Mouse (Mus musculus) erythroblast, embryonic 14.5 days (primary cell): Measurements from ENCODE around the gene Tnf. TPM values are rescaled to one million over a fixed set of nuclear protein-coding genes. Genes with fewer than 3 reads are reported as not detected.

ENCODE experiments used
- H3K27me3 ChIP-seq: 2 replicates; pipeline ENCODE4 v1.6.1; 2012; ENCODE audit warnings: inconsistent platforms; ENCODE audit not compliant: control insufficient read depth
- H3K36me3 ChIP-seq: 2 replicates; pipeline ENCODE4 v1.6.1; 2012; ENCODE audit warnings: mild to moderate bottlenecking, inconsistent platforms; ENCODE audit not compliant: control insufficient read depth
- H3K4me1 ChIP-seq: 2 replicates; pipeline ENCODE4 v1.6.1; 2012; ENCODE audit warnings: inconsistent platforms; ENCODE audit not compliant: control insufficient read depth
- H3K4me3 ChIP-seq: replicated peaks from 2 replicates; pipeline ENCODE3; 2012; ENCODE audit warnings: moderate library complexity, mild to moderate bottlenecking, inconsistent platforms
- H3K9me3 ChIP-seq: 2 replicates; pipeline ENCODE4 v1.6.1; 2012; ENCODE audit warnings: low read length, inconsistent platforms, mixed read lengths; ENCODE audit not compliant: control insufficient read depth
- GATA1 ChIP-seq: IDR thresholded peaks from 2 replicates; pipeline ENCODE4 v1.6.1; 2012; ENCODE audit warnings: low read length, inconsistent platforms, mixed read lengths
- TAL1 ChIP-seq: IDR thresholded peaks from 3 replicates; pipeline ENCODE4 v1.6.1; 2012; ENCODE audit warnings: low read length, inconsistent platforms, mixed read lengths
- polyA plus RNA-seq: library from polyadenylated mRNA; stranded (reverse); fragments of >175 nt; gene quantifications from 2 replicates; pipeline ENCODE4 v1.2.3, GENCODE M21; 2012

Gene Tnf
- polyA plus RNA-seq, 1 experiment, result 0.09 TPM

DNA sequence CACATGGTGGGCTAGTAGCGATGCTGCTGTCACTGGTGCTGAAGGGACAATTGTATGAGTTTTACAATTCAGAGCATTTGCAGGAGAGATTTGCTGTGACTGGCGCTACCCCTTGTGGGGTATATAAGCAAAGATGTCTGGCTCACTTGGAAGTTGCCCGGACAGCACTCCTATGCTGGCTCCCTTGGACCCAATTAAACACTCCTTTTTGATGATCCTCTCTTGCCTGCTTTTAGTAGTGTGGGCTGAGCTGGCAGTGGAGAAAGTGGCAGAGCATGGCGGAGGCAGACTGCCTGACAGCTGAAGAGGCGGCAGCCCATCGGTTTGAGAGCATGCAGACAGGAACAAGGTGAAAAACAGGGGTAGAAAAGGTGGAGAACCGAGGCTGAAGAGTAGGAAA lies 34.0 kb downstream of the Tnf start:
- Histone ChIP-seq H3K4me3 (no peak overlapping the region), H3K9me3 (no peaks in the 10 kb centered on the region), H3K27me3 (no peaks in the 10 kb centered on the region), H3K4me1 (peaks cover 34% of the 10 kb centered on the region), H3K36me3 (peaks cover 2% of the 10 kb centered on the region)
- no peak for TF ChIP-seq GATA1
- no peak for TF ChIP-seq TAL1

DNA sequence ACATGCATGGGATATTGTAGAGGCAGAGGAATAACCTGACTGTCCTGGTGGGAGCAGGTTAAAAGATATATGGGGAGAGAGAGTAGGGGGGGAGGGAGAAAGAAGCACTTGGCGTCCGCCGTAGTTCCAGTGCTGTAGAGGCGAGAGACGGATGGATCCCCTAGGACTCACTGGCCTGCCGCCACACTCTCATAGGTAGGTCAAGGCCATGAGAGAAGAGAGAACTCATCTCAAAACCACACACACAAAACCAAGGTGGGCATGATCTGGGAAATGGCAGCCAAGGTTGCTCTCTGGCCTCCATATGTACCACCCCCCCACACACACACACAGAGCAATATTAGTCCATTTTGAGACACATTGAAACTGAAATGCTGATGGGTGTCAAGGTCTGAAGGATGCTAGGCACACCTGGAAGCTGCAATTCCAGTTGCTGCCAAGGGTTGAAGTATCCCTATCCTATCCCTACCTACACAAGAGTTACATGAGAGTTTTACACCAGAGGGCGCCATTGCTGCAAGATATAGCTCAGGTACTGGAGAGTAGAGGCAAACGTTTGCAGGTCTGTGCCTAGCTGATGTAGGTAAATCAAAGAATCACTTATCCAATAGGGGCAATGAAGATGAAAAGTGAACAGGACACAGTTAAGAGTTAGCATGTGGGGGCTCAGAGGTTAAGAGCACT lies 35.3 kb downstream of the Tnf start:
- peak overlapping the region; percentile 94 for H3K4me3 ChIP-seq
- TF ChIP-seq GATA1, result no peak
- TF ChIP-seq TAL1, result no peak
- H3K9me3 ChIP-seq, result no peaks in the 10 kb centered on the region
- no peaks in the 10 kb centered on the region for H3K27me3 ChIP-seq
- peaks cover 43% of the 10 kb centered on the region for H3K4me1 ChIP-seq
- H3K36me3 ChIP-seq, result peaks cover 15% of the 10 kb centered on the region

- Histone ChIP-seq H3K4me3 (peak overlapping the region; percentile 94), H3K36me3 (peaks cover 24% of the 10 kb centered on the region), H3K9me3 (no peaks in the 10 kb centered on the region), H3K4me1 (peaks cover 45% of the 10 kb centered on the region), H3K27me3 (no peaks in the 10 kb centered on the region)
- TF ChIP-seq TAL1, result no peak
- TF ChIP-seq GATA1, result no peak
Observed at GRCm38 (mm10) chr17:35165451-35166155, 36.2 kb downstream of the Tnf start.

DNA sequence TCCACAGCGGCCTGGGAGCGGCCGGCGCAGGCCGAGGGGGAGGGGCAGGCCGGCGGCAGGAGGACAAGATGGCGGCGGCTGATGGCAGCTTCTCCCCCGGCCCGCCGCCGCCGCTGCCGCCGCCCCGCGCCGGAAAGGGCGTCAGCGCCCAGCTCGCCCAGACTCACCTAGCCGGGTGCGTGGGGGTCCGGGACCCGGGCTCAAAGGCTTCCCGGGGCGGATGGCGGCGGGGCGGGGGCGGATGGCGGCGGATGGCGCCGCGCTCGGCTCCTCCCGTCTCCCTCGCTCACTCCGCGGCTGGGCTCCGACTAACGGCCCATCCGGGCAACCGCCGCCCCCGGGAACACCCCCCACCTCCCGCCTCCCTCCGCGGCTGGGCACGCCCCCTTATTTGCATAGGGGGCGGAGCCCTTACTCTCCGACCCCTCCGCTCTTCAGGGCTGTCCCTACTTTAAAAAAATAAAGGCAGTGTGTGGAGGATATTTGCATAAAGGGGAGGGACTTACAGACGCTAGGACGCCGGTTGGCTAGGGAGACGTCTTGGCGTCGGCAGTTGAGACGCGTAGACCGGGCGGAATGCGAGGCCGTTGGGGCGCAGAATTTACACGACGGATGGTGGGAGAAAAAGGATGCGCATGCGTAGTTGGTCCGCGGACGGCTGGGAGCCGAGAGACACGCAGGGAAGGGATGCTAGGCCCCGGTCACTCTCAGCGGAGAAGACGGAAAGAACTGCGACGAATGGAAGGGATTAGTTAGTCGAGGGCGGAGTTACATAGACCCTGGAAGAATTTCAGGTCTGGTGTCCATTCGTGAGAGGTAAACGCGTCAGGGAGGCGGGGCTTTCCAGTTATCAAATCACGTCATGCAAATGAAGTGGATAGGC lies 37.0 kb downstream of the Tnf start, which contains the start of gene Prrc2a:
Gene Prrc2a, minus strand, starts transcription at position 330 of the 883 bp plus-strand sequence.
- peaks cover 45% of the 10 kb centered on the region for H3K4me1 ChIP-seq
- TF ChIP-seq GATA1, result peak; percentile 23; the same call in 1 of the 2 replicates
- no peak for TF ChIP-seq TAL1
- peaks cover 32% of the 10 kb centered on the region for H3K36me3 ChIP-seq
- no peaks in the 10 kb centered on the region for H3K27me3 ChIP-seq
- peak within 1 kb of the TSS; percentile 94 for H3K4me3 ChIP-seq
- no peaks in the 10 kb centered on the region for H3K9me3 ChIP-seq

DNA sequence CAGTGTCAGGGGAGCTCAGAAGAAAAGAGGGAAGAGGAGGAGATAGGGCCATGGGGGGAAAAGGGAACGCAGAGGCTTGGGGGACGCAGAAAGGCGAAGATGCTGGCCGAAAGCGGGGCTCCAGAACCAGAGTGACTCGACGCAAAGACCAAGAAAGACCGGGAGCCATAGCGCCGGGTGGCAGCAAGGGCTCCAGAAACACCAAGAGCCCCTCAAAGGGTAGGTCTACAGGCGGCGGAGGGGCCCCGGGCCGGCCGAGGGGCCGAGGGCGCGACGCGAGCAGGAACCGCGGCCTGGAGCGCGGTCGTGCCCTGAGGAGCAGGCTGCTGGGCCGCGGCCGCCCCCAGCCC lies 37.6 kb downstream of the Tnf start:
- peaks cover 45% of the 10 kb centered on the region for H3K4me1 ChIP-seq
- peak overlapping the region; percentile 94 for H3K4me3 ChIP-seq
- H3K27me3 ChIP-seq, result no peaks in the 10 kb centered on the region
- peaks cover 38% of the 10 kb centered on the region for H3K36me3 ChIP-seq
- no peak for TF ChIP-seq GATA1
- no peak for TF ChIP-seq TAL1
- H3K9me3 ChIP-seq, result no peaks in the 10 kb centered on the region

DNA sequence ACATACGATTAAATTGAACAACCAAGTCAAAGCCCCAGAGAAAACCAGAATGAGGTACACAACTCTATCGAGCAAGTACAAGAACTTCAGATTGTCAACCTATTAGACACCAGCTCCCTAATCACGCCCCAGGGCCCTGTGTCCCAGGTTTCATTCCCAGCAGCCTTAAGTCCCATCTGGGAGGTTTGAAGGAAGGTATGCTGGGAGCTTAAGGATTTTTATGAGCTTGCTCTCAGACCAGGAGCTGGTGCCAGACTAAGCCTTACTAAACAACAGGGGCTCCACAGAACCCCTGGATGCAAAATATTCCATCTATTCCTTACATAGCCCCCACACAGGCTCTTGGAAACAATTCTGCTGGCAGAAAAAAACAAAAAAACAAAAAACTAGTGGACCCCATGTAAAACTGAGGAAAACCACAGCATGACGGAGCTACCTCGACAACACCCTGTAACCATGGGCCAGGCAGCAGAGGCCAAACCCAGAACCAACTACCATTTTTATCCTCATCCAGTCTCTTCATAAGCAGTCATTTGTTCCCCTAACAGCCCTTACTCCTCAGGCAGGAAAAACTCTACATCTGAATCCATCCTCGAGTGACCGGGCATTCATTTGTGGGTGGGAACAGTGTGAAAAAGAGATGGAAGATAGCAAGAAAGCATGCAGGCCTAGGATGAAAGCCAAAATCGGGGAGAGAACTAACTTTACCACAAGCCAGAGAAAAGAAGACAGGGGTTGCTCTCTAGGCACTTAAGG lies 38.3 kb downstream of the Tnf start:
- no peaks in the 10 kb centered on the region for H3K9me3 ChIP-seq
- H3K4me1 ChIP-seq, result peaks cover 43% of the 10 kb centered on the region
- peak overlapping the region; percentile 94 for H3K4me3 ChIP-seq
- TF ChIP-seq TAL1 (no peak), GATA1 (no peak; the same call in 1 of the 2 replicates)
- H3K36me3 ChIP-seq, result peaks cover 45% of the 10 kb centered on the region
- no peaks in the 10 kb centered on the region for H3K27me3 ChIP-seq

GRCm38 (mm10) chr17:35162730-35163129 lies 39.1 kb downstream of the Tnf start:
- TF ChIP-seq GATA1, result no peak
- no peak for TF ChIP-seq TAL1
- H3K4me3 ChIP-seq, result peak overlapping the region; percentile 94
- peaks cover 43% of the 10 kb centered on the region for H3K4me1 ChIP-seq
- H3K27me3 ChIP-seq, result no peaks in the 10 kb centered on the region
- H3K9me3 ChIP-seq, result no peaks in the 10 kb centered on the region
- H3K36me3 ChIP-seq, result peaks cover 53% of the 10 kb centered on the region

DNA sequence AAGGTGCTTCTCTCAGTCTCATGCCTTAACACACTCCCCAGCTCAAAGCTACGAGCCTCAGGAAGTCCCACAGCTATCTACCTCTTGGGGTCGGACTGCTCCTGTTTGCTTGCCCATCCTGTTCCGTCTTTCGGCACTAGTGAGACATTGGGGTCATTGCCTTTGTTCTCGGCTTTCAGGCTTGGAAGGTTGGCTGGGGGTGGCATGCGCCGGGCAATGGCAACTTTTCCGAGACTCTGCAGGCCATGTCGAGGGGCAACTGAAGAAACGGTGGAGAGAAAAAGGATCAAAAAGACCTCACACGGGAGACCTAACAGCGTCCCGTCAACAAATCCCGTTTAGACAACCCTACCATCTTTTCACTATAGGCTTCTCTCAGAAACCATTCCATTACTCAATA lies 39.7 kb downstream of the Tnf start:
- no peaks in the 10 kb centered on the region for H3K27me3 ChIP-seq
- H3K9me3 ChIP-seq, result no peaks in the 10 kb centered on the region
- H3K36me3 ChIP-seq, result peaks cover 59% of the 10 kb centered on the region
- peak overlapping the region; percentile 94 for H3K4me3 ChIP-seq
- peaks cover 43% of the 10 kb centered on the region for H3K4me1 ChIP-seq
- TF ChIP-seq TAL1 (no peak), GATA1 (no peak)

GRCm38 (mm10) chr17:35161421-35161820 lies 40.4 kb downstream of the Tnf start:
- Histone ChIP-seq H3K9me3 (no peaks in the 10 kb centered on the region), H3K4me1 (peaks cover 40% of the 10 kb centered on the region), H3K4me3 (no peak overlapping the region), H3K27me3 (no peaks in the 10 kb centered on the region), H3K36me3 (peaks cover 66% of the 10 kb centered on the region)
- TF ChIP-seq TAL1 (no peak), GATA1 (no peak)
